Mouse (Mus musculus): Measurements from ENCODE around the gene Uchl3. TPM values are rescaled to one million over a fixed set of nuclear protein-coding genes. Genes with fewer than 3 reads are reported as not detected.

The Uchl3 gene
- polyA plus RNA-seq (2015; fragmentation: Nextera tagmentation; extraction: Ambion mirVana), result 89.2 and 97.3 TPM in 2 replicates

DNA sequence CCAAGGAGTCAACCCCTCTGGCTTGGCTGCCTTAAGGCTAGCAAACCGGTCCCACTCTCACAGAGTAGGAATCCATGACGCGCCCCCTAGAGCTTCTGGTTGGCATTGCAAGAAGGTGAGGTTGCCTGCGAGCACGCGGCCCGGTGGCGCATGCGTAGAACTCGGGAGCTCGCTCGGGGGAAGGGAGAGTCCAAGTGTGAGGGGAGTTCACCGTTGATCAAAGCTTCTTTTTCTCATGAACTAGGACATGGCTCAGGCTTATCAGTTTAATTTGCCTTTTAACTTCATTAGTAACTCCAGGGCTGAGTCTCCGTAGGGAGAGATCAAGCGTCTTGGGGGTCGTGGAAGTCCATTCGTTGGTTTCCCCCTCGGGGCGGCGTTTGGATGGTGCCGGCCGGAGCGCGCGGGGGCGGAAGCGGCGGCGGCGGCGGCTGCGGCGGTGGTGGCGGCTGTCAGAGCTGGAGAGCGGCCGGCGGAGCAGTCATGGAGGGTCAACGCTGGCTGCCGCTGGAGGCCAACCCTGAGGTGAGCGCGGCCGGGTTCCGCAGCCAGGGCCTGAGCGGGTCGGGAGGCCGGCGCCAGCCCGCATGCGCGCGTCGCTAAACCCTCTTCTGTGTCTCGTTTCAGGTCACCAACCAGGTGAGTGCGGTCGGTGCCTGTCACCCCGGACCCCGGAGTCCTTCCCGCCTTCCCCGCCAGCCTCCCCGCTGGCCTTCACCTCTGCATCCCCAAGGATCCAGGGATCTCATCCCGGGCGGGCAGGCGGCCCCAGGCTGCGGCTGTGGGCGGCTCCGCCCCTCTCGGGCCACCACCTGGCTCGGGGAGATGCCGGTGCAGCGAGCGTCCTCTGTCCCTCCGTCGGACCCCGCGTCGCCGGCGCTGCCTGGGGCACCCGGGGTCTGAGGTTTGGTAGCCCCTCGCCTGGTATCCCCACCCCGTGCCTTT, at the start of gene Uchl3:
Gene Uchl3, plus strand, starts transcription at position 387 of the 945 bp plus-strand sequence.

DNA sequence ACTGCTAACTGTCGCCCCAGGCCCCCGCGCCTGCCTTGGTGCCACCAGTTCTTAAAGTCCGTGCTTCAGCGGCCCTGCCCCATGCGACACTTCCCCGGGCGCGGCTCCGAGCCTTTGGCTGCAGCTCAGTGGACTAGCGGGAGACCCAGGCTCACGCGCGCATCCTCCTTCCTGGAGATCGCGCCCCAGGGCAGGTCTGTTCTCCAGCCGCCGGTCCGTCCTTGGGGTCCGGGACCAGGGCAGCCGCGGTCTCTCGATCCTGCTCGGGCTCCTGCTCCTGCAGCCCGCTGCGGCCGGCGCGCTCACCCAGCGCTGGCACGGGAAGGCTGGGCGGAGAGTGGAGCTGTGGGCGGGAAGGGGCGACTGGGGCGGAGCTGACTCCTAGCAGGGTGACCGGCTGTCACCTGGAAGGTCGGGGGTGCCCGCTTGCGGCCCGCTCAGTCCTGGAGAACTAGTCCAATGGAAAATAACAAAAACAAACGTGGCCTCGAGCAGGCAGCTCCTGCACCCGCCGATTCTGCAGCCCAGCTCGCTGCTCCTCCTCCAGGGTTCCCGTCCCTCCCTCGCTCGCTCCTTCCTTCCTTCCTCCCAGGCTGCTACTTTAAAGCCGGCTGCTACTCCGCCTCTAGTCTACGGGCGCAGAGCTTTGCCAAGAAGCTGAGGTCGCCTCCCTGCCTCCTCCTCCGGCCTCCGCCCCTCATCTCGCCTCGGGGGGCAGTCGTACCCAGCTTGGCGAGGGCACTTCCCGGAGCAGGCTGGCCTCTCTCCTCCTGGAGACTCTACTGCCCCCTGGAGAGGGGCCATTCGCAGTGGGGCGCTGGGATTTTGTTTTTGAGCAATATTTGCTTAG, 45.0 kb upstream of the Uchl3 start, which contains the start of gene Tbc1d4:
Gene Tbc1d4, minus strand, starts transcription at position 673 of the 850 bp plus-strand sequence.

DNA sequence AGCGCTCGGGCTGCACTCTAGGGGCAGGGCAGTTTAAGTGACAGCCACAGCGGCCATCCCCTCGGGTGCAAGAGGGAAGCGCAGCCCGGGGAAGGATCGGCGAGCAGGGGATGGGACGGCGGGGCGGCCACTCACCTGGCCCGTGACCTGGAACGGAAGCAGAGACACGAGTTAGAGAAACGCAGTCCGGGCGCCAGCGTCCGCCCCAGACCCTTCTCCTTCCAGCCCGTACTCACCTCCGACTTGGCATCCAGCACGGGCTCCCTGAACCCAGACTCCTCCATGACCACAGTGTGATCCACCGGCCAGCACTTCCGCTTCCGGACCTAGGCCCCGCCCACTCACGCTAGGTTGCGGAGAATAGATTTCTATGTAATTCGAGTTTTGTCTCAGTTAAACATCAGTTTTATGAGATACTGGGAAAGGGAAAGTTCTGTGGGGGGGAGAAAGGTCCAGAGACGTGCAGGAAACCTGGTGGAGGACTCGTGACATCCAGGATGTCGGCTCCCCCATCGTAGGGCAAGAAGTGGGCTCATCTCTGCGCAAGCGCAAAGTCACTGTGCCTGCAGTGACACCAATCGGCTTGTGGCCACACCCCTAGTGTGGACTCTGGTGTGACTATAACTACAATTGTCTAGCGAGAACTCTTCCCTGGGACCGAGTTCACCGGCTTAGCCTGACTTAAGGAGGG, 13.5 kb upstream of the Uchl3 start, which contains the start of gene Commd6:
Gene Commd6, minus strand, starts transcription at position 534 of the 691 bp plus-strand sequence.

DNA sequence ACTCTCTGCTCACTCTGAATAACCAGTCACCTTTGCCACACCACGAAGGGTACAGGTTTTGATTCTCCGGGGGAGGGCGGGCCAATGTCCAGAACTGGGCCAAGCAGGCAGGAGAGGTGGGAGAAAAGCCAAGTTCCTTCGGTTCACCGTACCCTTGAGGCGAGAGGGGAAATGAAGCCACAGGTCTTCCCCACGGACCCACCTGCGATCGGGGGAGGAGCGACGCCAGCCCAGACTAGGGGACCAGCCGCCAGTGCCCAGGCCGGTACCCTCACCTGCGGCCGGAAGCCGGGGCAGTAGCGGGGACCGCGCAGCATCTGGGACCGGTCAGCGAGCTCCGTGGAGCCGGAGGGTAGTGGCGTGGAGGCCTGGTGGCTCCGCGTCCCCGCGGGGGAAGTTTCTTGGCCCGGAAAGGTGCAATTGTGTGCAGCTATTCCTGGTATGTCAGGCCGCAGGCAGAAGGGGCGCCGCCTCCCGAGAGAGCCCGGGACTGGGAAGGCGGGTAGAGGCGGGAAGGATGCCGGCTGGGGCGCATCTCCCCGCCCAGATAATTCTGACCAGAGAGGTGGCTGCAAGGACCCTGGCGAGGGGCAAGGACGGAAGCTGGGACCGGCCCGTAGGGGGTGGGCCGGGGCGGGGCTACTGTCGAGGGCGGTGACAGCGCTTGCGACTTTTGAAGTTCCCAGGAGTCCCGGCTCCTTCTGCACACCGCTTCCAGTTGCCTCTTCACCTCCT, 75.6 kb downstream of the Uchl3 start, which contains the start of the genes Gm9922 and Lmo7:
Gene Gm9922, minus strand, starts transcription at position 578 of the 735 bp plus-strand sequence.
Gene Lmo7, plus strand, starts transcription at position 721 of the 735 bp plus-strand sequence.

Other genes starting within 250 kb of the Uchl3 start
- 16.2 and 44.1 TPM in 2 replicates for gene Tbc1d4, start 44.8 kb upstream of the Uchl3 start, polyA plus RNA-seq (2015; fragmentation: Nextera tagmentation; extraction: Ambion mirVana)
- gene Commd6, start 13.3 kb upstream of the Uchl3 start, polyA plus RNA-seq (2015; fragmentation: Nextera tagmentation; extraction: Ambion mirVana), result 154 TPM in 2 replicates
- gene Gm9922, start 75.8 kb downstream of the Uchl3 start, polyA plus RNA-seq (2015; fragmentation: Nextera tagmentation; extraction: Ambion mirVana), result 2.7 and 4.1 TPM in 2 replicates
- gene Lmo7, start 76.0 kb downstream of the Uchl3 start, polyA plus RNA-seq (2015; fragmentation: Nextera tagmentation; extraction: Ambion mirVana), result 5.5 and 6.1 TPM in 2 replicates